Mouse (Mus musculus): ENCODE measurements around the gene Tes.

- TF ChIP-seq CTCF (IDR thresholded peaks at IDR 0.05; ENCODE audit: borderline replicate concordance, extremely low read depth, insufficient read depth, insufficient read length) (no peak), POLR2A (IDR thresholded peaks at IDR 0.05; ENCODE audit: borderline replicate concordance, extremely low read depth, insufficient read depth, insufficient read length, poor library complexity, severe bottlenecking) (no peak)
Measured at GRCm38 (mm10) chr6:17066211-17066940, 1.4 kb downstream of the Tes start.
